Mouse (Mus musculus) testis, adult 2 months (tissue): ENCODE data around the gene Chit1.

Experiments
- CTCF ChIP-seq: fragments of 200-500 bp; IDR thresholded peaks from 2 replicates; pipeline ENCODE4 v1.5.1; 2012; ENCODE audit warnings: low read depth, mild to moderate bottlenecking, inconsistent platforms, low read length, moderate library complexity; ENCODE audit not compliant: control insufficient read depth, insufficient read depth, insufficient replicate concordance
- POLR2A ChIP-seq: fragments of 200-500 bp; IDR thresholded peaks from 2 replicates; pipeline ENCODE4 v1.6.1; 2012; ENCODE audit warnings: low read depth, mild to moderate bottlenecking, inconsistent platforms, low read length, moderate library complexity; ENCODE audit not compliant: control insufficient read depth

- TF ChIP-seq CTCF (no peak), POLR2A (no peak)
Measured at GRCm38 (mm10) chr1:134091851-134092250, 19.2 kb upstream of the Chit1 start.
